Mouse (Mus musculus) kidney, adult 2 months (tissue): ENCODE measurements around the gene Cgref1.

Experiments used
- CTCF ChIP-seq: fragments of 200-500 bp; conservative IDR thresholded peaks from 2 replicates; pipeline ENCODE4 v1.5.1; 2011; ENCODE audit warnings: low read depth, mild to moderate bottlenecking, control low read depth, low read length, moderate library complexity, mixed read lengths; ENCODE audit not compliant: insufficient read depth, insufficient read length
- POLR2A ChIP-seq: fragments of 200-500 bp; IDR thresholded peaks from one replicate; pipeline ENCODE4 v1.6.1; 2011; ENCODE audit warnings: low read depth, low read length, control low read depth

DNA sequence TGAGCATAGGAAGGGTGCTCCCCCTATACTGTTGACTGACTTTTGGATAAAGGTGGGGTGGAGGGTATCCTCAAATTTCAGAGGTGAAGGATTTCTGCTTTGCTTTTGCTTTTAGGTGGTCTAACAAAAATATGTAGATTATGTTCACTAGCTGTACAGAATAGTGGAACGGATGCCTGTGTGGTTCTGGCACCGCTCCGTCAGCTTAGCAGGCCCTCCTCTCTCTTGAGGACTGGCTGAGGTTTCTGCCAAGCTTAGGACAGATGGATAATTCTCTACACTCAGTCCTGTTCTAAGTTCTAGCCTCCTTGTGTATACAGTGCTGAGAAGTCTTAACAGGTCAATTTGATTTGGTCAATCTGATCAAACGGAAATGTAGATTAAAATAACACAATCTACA is 5.1 kb upstream of the Cgref1 start:
- no peak for TF ChIP-seq CTCF
- TF ChIP-seq POLR2A: no peak
